Mouse (Mus musculus): ENCODE data around the gene Itga7.
A peak's percentile ranks its signal among the peaks of the same experiment; 100 is the strongest.

Gene Itga7

DNA sequence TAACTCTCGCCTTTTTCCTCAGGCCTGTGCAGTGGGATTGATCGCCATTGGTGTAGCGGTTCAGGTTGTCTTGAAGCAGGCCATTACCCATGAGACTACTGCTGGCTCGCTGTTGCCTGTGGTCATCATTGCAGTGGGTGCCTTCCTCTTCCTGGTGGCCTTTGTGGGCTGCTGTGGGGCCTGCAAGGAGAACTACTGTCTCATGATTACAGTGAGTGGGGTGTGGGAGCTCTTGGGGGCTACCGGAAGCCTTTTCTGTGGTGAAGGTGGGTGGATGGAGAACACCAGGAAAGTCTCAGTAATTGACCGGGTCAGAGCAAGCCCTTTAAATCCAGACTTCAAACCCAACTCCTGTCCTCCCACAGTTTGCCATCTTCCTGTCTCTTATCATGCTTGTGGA, 22.2 kb upstream of the Itga7 start:
- DNase-seq (ENCODE audit: low read depth, low spot score): no peak

DNA sequence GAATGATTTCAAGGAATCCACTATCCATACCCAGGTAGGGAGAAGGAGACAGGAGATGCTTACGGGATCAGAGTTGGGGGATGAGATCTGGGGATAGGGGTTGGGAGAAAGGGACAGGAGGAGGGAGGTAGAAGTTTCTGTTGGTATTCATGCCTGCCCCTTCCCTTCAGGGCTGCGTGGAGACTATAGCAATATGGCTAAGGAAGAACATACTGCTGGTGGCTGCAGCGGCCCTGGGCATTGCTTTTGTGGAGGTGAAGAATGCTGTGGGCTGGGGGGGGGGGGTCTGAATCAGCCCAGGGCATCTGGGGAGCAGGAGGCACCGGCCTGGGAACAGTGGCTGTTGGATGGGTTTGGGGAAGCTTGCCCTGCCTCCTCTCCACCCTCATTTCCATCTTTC, 21.4 kb upstream of the Itga7 start:
- DNase-seq (ENCODE audit: low read depth, low spot score): no peak

DNA sequence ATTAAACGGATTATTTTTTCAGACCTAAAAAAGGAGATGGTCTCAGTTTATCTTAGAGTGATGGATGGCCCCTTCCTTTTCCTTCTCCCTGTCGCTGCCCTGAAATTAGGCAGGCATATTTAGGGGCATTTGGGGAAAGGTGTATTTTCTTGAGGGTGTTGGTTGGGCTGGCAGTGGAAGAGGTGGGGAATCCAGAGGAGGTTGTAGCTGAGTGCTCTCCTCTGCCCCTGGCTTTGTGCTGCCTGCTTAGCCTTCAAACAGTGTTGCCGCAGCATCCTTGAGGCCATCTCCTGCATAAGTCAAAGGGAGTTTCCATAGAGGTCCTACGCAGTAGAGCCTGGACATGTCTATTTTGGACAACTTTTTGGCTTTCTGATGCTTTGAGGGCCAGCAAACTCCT, 20.8 kb upstream of the Itga7 start:
- no peak for DNase-seq (ENCODE audit: low read depth, low spot score)

DNA sequence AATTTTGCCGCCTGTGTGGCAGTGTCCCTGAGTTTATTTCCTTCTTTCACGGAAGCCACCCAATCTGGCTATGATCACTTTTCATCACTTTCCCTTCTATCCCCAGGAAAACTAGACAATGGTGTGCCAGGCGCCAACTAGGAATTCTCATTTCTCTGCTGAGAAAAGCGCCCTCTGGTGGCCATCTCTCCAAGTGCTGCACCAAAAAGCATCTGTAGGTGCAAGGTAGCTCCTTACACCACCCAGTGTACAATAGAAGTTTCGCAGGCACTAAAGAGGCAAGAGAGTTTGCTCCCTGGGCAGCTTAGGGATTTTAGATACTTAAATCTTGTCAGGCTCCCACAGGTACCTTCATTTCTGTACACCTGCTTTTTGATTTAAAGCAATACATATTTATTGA, 20.4 kb upstream of the Itga7 start:
- DNase-seq (ENCODE audit: low read depth, low spot score): peak; percentile 96

DNA sequence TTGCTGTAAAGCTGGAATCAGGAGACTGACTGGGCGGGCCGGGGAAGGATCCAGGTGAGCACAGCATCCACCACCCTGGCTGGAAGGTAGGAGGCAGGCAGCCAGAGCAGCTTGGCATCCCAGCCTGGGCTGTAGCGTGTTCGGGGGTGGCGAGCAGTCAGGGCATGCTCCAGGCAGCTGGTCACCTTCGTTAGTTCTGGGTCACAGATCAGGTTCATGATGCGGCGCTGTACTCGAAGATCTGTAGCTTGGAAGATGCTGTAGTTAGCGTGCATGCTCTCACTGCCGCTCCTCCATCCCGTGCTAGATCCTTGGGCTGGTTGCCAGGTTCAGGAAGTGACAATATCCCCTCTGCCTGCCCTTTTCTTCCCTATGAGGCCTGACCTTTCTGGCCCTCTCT, 19.9 kb upstream of the Itga7 start:
- DNase-seq (ENCODE audit: low read depth, low spot score): no peak

DNA sequence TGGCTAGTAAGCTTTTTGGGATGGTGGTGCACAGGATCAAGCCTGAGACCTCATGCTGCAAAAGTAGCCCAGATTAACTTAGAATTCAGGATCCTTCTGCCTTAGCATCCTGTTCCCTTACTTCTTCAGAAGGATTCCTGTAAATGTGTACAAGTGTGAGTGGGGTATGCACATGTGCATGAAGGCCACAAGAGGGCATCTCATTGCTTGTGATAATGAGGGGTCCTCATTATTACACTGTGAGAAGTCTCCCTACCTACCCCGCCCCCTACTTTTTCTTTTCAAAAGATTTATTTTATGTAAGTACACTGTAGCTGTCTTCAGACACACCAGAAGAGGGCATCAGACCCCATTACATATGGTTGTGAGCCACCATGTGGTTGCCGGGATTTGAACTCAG, 18.1 kb upstream of the Itga7 start:
- DNase-seq (ENCODE audit: low read depth, low spot score): no peak

DNA sequence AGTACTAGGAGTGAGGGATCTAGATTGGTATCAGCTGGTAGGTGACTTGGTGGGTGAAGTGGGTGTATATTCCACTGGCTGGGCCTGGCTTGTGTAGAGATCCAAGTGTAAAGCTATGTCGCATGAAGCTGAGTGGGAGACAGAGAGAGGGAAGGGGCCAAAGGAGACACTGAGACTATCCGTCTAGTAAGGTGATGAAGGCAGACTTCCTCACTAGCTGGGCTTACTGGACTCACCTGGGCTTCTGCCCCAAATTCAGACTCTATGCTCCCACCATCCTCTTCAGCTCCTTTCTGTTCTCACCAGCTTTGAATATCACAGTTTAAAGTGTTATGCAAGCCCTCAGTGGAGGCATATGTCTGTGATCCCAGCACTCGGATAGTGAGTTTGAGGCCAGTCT, 17.0 kb upstream of the Itga7 start:
- DNase-seq (ENCODE audit: low read depth, low spot score): no peak

DNA sequence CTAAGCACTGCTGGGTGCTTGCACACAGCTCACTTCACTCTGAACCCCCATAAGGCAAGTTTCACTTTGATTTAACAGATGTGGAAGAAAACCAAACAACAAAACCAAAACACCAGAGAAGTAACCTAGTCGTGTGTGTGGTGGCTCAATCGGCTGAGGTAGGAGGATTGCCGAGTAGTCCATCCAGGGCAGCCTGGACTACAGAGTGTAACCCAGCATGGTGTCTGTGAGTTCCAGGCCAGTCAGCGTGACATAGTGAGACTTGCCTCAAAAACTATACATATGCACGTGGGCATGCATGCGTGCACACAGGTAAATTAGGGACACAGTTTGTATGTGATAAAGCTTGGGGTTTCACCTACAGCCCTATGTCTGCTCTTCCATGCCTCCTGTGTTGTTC, 16.2 kb upstream of the Itga7 start:
- DNase-seq (ENCODE audit: low read depth, low spot score): no peak

DNA sequence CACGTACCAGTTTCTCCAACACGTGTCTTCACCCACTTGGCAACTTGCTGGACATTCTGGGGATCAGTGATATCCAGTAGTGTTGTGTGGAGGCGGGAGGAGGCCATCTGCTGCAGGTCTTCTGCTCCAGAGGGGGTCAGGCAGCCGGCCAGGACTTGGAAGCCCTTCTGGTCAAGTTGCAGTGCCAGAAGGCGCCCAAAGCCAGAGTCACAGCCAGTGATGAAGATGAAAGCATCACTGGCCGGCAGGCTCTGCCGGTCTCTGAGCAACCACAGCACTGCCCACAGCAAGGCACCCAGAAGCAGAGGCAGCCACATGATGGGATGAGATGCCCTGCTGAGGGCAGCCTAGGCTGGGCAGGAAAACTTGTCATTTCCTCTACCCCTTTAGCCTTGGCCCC, 15.4 kb upstream of the Itga7 start:
- no peak for DNase-seq (ENCODE audit: low read depth, low spot score)

DNA sequence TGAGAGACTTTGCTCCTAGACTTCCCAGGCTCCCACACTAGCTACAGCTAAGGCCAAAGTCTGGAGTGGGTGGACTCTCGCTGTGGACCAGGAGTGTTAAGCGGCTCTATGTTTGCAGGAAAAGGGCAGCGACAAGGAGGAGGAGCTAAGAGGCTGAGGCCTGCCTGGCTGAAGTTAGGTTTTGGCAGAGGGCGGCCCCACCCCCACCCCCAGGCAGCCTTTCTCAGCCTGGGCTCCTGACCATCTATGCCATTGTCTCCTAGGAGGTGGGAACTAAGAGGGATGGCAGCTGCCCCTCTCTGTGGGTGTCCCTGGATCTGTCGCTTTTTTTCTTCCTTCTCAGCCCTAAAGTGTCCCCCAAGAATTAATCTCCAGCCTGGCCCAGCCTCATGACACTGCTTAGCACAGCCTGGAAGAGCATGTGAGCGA, 14.4 kb upstream of the Itga7 start:
- no peak for DNase-seq (ENCODE audit: low read depth, low spot score)

DNA sequence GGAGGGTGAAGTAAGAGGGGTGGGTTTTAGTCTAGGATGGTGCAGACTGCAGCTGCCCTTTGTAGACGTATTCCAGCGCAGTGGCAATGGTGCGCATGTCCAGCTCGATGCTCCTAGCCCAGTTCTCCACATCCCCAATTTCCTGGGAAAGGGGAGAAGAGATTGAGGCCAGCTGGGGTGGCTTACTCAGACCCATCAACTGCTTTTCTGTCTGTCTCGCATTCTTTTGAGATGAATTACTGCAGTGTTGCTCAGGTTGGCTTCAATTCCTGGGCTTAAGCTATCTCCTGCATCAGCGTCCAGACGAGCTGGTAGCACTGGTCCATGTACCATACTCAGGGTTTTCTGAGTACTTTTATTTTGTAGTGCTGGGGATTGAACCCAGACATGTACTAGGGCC, 13.7 kb upstream of the Itga7 start:
- DNase-seq (ENCODE audit: low read depth, low spot score): no peak

DNA sequence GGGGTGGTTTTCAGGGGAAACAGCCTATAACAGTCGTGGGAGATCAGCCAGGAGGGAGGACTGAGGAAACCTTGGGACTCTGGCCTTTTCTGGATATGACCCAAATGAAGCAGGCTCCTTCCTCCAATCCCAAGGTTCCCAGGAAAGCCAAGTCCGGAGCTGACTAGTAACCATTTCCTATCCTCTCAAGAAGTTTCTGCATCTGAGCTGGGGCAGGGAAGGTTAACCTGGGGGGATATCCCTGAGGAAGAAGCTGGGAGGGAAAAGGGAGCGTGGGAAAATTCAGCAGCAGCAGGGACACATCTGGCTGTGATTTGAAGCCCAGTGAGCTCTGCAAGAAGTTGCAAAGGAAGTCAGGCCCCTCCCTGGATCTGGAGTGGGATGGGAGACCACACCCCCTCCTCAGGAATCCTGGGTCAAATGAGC, 12.9 kb upstream of the Itga7 start:
- DNase-seq (ENCODE audit: low read depth, low spot score): no peak

DNA sequence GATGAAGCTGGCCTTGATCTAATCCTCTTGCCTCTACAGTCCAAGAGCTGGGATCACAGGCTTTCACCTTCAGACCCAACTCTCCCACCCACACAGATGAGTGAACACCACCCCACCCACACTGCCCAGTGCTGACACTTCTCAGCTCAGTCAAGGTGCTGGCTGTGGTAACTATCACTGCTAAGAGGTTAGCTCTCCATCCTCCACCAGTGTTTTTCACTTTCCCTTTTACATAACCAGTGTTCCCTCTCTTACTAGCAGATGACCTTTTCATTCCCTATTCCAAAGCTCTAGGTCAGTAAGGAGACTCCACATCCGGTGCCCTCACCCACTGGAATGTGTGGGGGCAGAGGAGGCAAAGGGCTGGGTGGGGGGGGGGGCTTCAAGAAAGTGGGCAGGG, 12.4 kb upstream of the Itga7 start:
- DNase-seq (ENCODE audit: low read depth, low spot score): no peak

DNA sequence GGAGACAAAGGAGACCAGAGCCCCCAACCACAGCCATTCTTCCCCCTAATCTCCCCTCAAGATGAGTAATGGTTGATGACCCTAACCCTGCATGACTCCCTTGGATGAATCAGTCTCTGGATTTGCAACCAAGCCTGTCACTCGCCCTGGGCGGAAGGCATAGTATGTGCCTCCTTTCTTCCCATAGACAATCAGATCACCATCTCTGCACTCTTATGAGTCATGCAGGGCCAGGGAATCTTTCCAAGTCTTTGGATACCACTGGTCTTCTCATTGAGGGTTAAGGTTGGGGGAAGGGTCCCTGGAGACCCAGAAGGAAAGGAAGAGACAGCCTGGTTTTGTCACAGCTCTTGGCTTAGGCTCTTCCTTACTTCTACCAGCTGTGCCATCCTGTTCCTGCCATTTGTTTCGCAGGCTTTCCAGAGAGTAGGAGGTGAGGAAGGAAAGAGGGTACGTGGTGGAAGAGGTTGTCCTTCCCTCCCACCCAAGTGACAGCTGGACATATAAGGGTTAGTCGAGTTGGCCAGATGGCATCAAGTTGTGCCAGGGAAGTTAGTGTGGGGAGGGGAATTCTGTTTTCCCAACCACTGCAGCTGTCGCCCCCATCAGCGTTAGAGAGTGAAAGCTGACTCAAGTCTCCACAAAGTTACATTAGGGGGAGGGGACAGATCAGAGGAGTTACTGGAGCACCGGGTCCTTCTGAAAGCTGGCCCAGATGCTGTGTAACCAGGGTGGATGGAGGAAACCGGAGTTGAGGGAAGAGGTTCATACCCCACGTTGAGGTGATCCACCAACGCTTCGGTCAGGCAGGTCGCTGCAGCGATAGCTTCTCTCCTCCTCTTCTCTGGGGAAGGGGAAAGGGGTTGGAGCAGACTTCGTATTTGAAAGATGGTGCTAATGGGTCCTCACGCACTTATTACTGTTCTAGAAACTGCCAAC, 11.5 kb upstream of the Itga7 start:
- no peak for DNase-seq (ENCODE audit: low read depth, low spot score)

DNA sequence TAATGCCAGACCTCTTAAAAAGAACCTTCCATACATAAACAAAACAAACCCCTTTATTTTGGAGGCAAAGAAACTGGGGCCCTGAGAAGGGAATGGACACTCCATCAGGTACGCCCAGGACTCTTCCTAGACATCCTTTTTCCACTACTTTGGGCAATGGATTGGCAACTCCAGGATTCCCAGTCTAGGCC, 10.9 kb upstream of the Itga7 start, which contains the start of gene Rdh5:
Rdh5 (minus strand) TSS at position 67 of the 191 bp plus-strand sequence.
- DNase-seq (ENCODE audit: low read depth, low spot score): no peak

DNA sequence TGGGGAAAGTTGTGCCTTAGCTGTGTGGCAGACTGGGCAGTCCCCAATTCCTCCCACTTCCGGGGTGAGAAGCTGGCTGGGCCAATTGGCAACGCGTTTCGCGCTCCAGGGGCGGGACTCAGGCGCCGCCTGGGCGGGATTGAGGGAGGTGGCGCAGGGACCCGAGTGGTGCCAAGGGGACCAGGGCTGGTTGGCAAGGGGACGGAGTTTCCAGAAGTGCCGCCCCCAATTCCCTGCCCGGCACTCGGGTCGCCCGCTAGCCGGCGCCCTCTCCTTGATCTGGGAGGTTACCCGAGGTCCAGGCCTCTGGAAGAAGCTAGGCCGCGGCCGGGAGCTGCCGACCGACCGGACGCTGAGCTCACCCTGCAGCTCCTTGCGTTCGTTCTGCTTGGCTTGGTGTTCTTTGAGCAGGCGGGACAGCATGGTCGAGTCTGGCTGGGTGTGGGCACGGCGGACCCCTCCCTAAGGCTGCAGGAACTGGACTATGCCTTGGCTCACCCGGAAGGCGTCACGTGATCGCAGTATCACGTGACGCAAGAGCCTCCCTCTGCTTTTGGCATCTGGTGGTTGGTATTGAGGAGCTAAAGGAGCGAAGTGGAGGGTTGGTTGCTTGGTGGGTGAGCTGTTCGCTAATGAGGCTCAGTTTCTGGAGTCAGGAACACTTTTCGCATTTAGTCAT, 10.5 kb upstream of the Itga7 start:
- DNase-seq (ENCODE audit: low read depth, low spot score): peak; percentile 99

DNA sequence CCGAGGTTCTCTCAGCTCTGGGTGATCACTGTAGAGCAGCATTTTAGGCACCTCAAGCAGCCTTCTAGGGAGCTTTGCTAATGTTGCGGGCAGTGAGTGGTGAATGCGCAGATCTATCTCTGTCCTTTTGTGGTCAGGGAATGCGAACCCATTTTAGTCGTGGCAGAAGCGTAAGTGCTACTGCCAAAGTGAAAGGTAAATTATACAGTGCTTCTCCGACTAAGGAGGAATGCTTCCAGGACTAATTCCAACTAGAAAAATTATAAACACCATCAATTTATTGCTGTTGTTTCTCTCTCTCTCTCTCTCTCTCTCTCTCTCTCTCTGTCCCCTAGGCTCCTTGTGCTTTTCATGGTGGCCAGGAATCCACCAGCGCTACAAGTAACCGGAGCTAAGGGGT, 9.7 kb upstream of the Itga7 start, which contains the start of gene Bloc1s1:
Bloc1s1 (minus strand) TSS at position 101 of the 400 bp plus-strand sequence.
- no peak for DNase-seq (ENCODE audit: low read depth, low spot score)

DNA sequence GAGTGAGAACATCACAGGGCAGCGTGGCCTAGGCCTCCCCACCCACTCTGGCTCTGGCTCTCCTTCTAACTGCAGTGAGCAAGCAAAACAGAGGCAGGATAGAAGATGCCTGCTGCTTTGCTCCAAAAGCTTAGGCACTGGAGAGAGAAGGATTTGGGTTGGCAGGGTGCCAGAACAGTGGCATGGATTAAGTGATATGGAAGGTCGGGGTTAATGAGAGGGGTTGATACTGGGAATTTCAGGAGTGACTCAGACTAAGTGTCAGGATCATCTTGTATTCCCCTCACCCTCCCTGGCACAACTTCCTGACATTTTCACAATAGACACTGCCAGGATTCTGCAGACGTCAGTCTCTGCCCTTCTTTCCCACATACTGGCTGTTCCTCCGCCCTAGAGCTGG, 5.3 kb upstream of the Itga7 start:
- DNase-seq (ENCODE audit: low read depth, low spot score): no peak

DNA sequence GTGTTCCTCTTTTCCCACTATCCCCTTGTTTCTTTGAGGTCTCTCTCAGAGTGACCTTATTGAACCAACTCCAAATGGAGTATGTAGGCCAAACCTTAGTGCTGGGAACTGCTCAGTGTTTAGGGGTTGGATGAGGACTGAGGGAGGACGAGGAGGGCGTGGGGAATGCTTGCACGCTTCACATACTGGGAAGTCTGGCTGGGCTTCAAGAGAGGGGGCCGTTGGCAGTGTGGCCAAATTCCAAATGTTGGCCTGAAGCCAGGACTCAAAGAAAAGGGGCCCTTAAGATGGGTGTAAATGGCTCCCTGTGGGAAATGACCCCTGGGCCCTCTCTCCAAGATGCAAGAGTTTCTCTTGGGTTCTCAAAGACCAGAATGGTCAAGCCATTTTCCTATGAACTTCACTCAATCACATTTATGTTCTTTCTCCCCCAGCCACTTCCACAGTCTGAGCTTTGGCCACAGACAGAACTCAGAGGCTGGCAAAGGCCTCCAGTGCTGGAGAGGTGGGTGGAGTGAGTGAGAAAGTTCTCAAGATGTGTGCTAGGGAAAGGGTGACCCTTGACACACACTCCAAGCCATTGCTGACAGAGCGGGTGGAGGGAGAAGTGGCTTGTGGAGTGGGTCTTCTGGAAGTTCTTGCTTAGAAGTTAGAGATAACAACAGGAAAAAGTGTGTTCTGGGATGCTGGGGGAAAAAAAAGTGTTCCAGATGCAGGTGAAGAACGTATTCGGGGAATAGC, 3.8 kb upstream of the Itga7 start:
- DNase-seq (ENCODE audit: low read depth, low spot score): no peak

DNA sequence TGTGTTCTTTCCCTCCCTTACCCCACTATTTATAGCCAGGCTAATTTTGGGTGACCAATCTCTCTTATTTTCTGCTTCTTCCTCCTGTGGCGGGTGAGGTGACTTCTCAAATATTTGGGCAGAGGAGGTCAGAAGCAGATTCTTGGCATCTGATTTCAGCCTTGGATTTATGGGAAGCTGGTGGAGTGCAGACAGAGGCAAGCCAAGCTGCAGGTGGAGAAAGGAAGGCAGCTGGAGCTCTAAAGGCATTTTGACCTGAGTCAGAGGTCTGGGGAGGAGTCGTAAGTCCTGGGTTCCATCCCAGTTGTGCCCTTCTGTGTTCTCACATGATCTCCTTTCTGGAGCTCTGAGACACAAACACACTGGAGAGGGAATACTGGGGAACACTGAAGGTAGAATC, 2.2 kb upstream of the Itga7 start:
- DNase-seq (ENCODE audit: low read depth, low spot score): no peak

DNA sequence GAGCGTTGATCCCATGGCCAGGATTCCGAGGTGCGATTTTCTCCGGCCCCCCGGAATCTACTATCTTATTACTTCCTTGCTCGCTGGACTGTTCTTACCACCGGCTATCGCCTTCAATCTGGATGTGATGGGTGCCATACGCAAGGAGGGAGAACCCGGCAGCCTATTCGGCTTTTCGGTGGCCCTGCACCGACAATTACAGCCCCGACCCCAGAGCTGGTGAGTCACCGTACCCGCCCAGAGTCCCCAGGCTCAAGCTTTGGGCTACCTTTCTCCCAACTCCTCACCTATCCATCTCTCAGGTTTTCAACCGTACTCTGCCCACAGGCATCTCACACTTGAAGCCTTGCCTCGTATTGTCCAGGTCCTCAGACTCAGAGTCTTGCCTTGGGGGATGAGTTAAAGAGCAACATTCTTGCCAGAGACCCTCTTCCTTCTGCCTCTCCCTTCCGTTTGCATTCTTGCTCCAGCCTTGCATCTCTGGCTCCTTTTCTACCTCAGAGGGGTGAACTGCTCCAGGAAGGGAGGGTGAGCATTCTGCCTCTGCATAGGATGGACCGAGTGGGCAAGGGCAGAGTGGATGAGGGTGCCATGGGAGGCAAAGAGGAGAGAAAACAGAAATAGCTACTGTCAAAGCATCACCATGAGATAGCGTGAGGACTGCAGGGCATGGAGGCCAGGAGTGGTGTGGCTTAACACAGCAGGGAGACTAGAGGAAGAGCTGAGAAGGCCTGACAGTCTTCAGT, 531 bp downstream of the Itga7 start:
- DNase-seq (ENCODE audit: low read depth, low spot score): no peak
